Mouse (Mus musculus): ENCODE results near the gene Slc4a1. TPM values are rescaled to one million over a fixed set of nuclear protein-coding genes. Genes with fewer than 3 reads are reported as not detected.

The Slc4a1 gene
- polyA plus RNA-seq, 1 experiment from 2014 or later = 6.8 TPM

- Histone ChIP-seq H3K4me1 (ENCODE audit: control insufficient read depth, insufficient read depth, low read length) (no peaks in the 10 kb centered on the region), H3K4me3 (ENCODE audit: low read depth, low read length) (no peak overlapping the region), H3K9ac (ENCODE audit: low read depth, low read length) (no peak overlapping the region), H3K27me3 (replicated peaks; ENCODE audit: control insufficient read depth, insufficient read depth, low read length) (no peaks in the 10 kb centered on the region), H3K36me3 (ENCODE audit: control insufficient read depth, insufficient read depth, low read length) (no peaks in the 10 kb centered on the region), H3K9me3 (ENCODE audit: control insufficient read depth, low read length) (no peaks in the 10 kb centered on the region), H3K4me2 (ENCODE audit: low read depth, low read length) (no peak overlapping the region), H3K27ac (replicated peaks; ENCODE audit: low read depth, low read length) (no peak overlapping the region)
- 77% methylated on average over 3 of the region's 3 CpGs for WGBS
- no peak for ATAC-seq (ENCODE audit: low read depth)
- DNase-seq (ENCODE audit: low spot score) = no peak
Measured at GRCm38 (mm10) chr11:102344458-102344857, 21.5 kb downstream of the Slc4a1 start.

DNA sequence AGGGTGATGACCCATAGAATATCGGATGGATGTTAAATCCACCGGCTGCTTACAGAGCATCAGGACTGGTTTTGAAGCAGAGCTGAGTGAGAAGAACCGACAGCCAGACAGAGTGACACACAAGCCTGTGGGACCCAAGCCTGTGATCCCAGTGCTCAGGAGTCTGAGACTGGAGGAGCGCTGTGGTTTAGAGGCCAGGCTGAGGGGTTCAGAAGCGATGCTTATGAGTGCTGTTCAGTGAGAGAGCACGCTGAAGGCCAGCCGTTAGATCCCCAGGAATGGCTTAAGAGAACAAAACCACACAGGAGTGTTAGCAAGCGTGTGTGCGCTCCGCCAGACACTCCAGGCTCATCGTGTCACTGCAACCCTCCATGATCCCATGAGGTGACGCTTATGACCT lies 23.3 kb downstream of the Slc4a1 start:
- Histone ChIP-seq H3K9ac (ENCODE audit: low read depth, low read length) (no peak overlapping the region), H3K27me3 (replicated peaks; ENCODE audit: control insufficient read depth, insufficient read depth, low read length) (no peaks in the 10 kb centered on the region), H3K27ac (replicated peaks; ENCODE audit: low read depth, low read length) (no peak overlapping the region), H3K4me1 (ENCODE audit: control insufficient read depth, insufficient read depth, low read length) (no peaks in the 10 kb centered on the region), H3K9me3 (ENCODE audit: control insufficient read depth, low read length) (no peaks in the 10 kb centered on the region), H3K4me3 (ENCODE audit: low read depth, low read length) (no peak overlapping the region), H3K36me3 (ENCODE audit: control insufficient read depth, insufficient read depth, low read length) (no peaks in the 10 kb centered on the region), H3K4me2 (ENCODE audit: low read depth, low read length) (no peak overlapping the region)
- WGBS = 61% methylated on average over 12 of the region's 12 CpGs
- DNase-seq (ENCODE audit: low spot score) = no peak
- no peak for ATAC-seq (ENCODE audit: low read depth)

DNA sequence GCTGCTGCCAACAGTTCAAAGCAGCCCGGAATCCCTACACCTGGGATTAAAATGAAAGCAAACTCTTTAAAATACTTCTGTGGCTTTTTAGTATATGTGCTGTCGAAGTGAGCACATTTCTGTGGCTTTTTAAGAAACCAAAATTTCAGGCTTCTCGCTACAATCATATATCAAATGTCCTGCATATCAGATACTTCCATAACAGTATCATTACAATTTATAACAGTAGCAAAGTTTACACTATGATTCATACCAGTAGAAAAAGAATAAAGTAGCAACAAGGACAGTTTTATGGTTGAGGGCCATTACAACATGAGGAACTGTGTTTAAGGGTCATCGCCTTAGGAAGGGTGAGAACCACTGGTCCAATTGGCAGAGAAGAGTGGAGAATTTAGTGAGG lies 24.9 kb downstream of the Slc4a1 start:
- Histone ChIP-seq H3K4me3 (ENCODE audit: low read depth, low read length) (no peak overlapping the region), H3K9ac (ENCODE audit: low read depth, low read length) (no peak overlapping the region), H3K4me1 (ENCODE audit: control insufficient read depth, insufficient read depth, low read length) (no peaks in the 10 kb centered on the region), H3K27me3 (replicated peaks; ENCODE audit: control insufficient read depth, insufficient read depth, low read length) (no peaks in the 10 kb centered on the region), H3K36me3 (ENCODE audit: control insufficient read depth, insufficient read depth, low read length) (no peaks in the 10 kb centered on the region), H3K27ac (replicated peaks; ENCODE audit: low read depth, low read length) (no peak overlapping the region), H3K9me3 (ENCODE audit: control insufficient read depth, low read length) (no peaks in the 10 kb centered on the region), H3K4me2 (ENCODE audit: low read depth, low read length) (no peak overlapping the region)
- 70% methylated on average over 4 of the region's 4 CpGs for WGBS
- ATAC-seq (ENCODE audit: low read depth) = no peak
- DNase-seq (ENCODE audit: low spot score) = no peak

- no peak overlapping the region for H3K27ac ChIP-seq (replicated peaks; ENCODE audit: low read depth, low read length)
- WGBS = 57% methylated on average over 4 of the region's 4 CpGs
- DNase-seq (ENCODE audit: low spot score) = no peak
- no peaks in the 10 kb centered on the region for H3K27me3 ChIP-seq (replicated peaks; ENCODE audit: control insufficient read depth, insufficient read depth, low read length)
- no peak overlapping the region for H3K4me3 ChIP-seq (ENCODE audit: low read depth, low read length)
- H3K4me2 ChIP-seq (ENCODE audit: low read depth, low read length) = no peak overlapping the region
- no peaks in the 10 kb centered on the region for H3K4me1 ChIP-seq (ENCODE audit: control insufficient read depth, insufficient read depth, low read length)
- no peak overlapping the region for H3K9ac ChIP-seq (ENCODE audit: low read depth, low read length)
- H3K36me3 ChIP-seq (ENCODE audit: control insufficient read depth, insufficient read depth, low read length) = no peaks in the 10 kb centered on the region
- no peaks in the 10 kb centered on the region for H3K9me3 ChIP-seq (ENCODE audit: control insufficient read depth, low read length)
- no peak for ATAC-seq (ENCODE audit: low read depth)
Measured at GRCm38 (mm10) chr11:102339624-102340023, 26.4 kb downstream of the Slc4a1 start.

DNA sequence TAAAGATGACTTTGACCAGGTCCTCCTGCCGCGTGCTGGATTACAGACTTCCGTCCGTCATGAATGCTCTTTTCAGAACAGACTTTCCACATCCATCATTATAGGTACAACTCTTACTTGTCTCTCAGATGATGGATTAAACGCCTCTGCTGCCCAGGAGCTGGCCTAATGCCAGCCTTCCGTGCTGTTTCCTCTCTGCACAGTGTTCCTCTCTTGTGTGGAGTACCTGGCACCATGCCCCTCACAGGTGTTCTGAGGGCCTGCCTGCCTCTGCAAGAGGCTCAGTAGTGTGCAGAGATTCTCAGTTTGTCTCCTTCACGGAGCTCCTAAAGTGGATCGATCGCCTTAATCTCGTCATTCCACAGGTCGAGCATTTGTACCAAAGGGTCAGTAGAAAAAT lies 26.8 kb downstream of the Slc4a1 start:
- no peaks in the 10 kb centered on the region for H3K9me3 ChIP-seq (ENCODE audit: control insufficient read depth, low read length)
- H3K4me2 ChIP-seq (ENCODE audit: low read depth, low read length) = no peak overlapping the region
- WGBS = 66% methylated on average over 11 of the region's 11 CpGs
- ATAC-seq (ENCODE audit: low read depth) (peak; percentile 22; the same call in 1 of the 2 replicates), DNase-seq (ENCODE audit: low spot score) (peak; percentile 49)
- no peaks in the 10 kb centered on the region for H3K27me3 ChIP-seq (replicated peaks; ENCODE audit: control insufficient read depth, insufficient read depth, low read length)
- H3K4me3 ChIP-seq (ENCODE audit: low read depth, low read length) = no peak overlapping the region
- no peak overlapping the region for H3K27ac ChIP-seq (replicated peaks; ENCODE audit: low read depth, low read length)
- no peaks in the 10 kb centered on the region for H3K36me3 ChIP-seq (ENCODE audit: control insufficient read depth, insufficient read depth, low read length)
- no peaks in the 10 kb centered on the region for H3K4me1 ChIP-seq (ENCODE audit: control insufficient read depth, insufficient read depth, low read length)
- H3K9ac ChIP-seq (ENCODE audit: low read depth, low read length) = no peak overlapping the region

DNA sequence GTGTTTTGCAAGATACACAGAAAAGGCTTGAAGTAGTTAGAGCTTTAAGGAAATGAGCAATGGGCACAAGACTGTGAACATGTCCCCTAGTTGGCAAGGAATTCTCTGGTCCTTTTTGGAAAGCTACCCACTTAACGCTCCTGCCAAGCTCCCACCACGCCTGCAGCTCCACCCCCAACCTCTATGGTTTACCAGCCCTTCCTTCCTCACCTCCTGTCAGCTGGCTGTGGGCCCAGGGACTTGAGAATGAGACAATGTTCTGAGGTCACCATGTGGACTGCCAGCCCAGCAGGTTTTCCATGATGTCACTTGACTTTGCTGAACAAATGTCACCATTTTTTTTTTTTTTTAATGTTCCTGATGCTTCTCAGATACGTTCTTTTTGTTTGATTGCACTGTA lies 27.4 kb downstream of the Slc4a1 start:
- no peak overlapping the region for H3K4me2 ChIP-seq (ENCODE audit: low read depth, low read length)
- DNase-seq (ENCODE audit: low spot score) (peak; percentile 81), ATAC-seq (ENCODE audit: low read depth) (no peak)
- no peak overlapping the region for H3K4me3 ChIP-seq (ENCODE audit: low read depth, low read length)
- 43% methylated on average over 3 of the region's 3 CpGs for WGBS
- no peaks in the 10 kb centered on the region for H3K9me3 ChIP-seq (ENCODE audit: control insufficient read depth, low read length)
- H3K36me3 ChIP-seq (ENCODE audit: control insufficient read depth, insufficient read depth, low read length) = no peaks in the 10 kb centered on the region
- H3K27ac ChIP-seq (replicated peaks; ENCODE audit: low read depth, low read length) = no peak overlapping the region
- H3K4me1 ChIP-seq (ENCODE audit: control insufficient read depth, insufficient read depth, low read length) = no peaks in the 10 kb centered on the region
- H3K27me3 ChIP-seq (replicated peaks; ENCODE audit: control insufficient read depth, insufficient read depth, low read length) = no peaks in the 10 kb centered on the region
- H3K9ac ChIP-seq (ENCODE audit: low read depth, low read length) = no peak overlapping the region

- H3K27ac ChIP-seq (replicated peaks; ENCODE audit: low read depth, low read length) = no peak overlapping the region
- H3K4me3 ChIP-seq (ENCODE audit: low read depth, low read length) = no peak overlapping the region
- DNase-seq (ENCODE audit: low spot score) = no peak
- H3K9ac ChIP-seq (ENCODE audit: low read depth, low read length) = no peak overlapping the region
- no peak for ATAC-seq (ENCODE audit: low read depth)
- H3K27me3 ChIP-seq (replicated peaks; ENCODE audit: control insufficient read depth, insufficient read depth, low read length) = no peaks in the 10 kb centered on the region
- H3K4me2 ChIP-seq (ENCODE audit: low read depth, low read length) = no peak overlapping the region
- H3K4me1 ChIP-seq (ENCODE audit: control insufficient read depth, insufficient read depth, low read length) = no peaks in the 10 kb centered on the region
- H3K9me3 ChIP-seq (ENCODE audit: control insufficient read depth, low read length) = no peaks in the 10 kb centered on the region
- no peaks in the 10 kb centered on the region for H3K36me3 ChIP-seq (ENCODE audit: control insufficient read depth, insufficient read depth, low read length)
- WGBS = 71% methylated on average over 1 of the region's 1 CpGs
Measured at GRCm38 (mm10) chr11:102337921-102338320, 28.1 kb downstream of the Slc4a1 start.

- no peak overlapping the region for H3K27ac ChIP-seq (replicated peaks; ENCODE audit: low read depth, low read length)
- H3K27me3 ChIP-seq (replicated peaks; ENCODE audit: control insufficient read depth, insufficient read depth, low read length) = no peaks in the 10 kb centered on the region
- no peak overlapping the region for H3K4me2 ChIP-seq (ENCODE audit: low read depth, low read length)
- H3K9me3 ChIP-seq (ENCODE audit: control insufficient read depth, low read length) = no peaks in the 10 kb centered on the region
- no peaks in the 10 kb centered on the region for H3K36me3 ChIP-seq (ENCODE audit: control insufficient read depth, insufficient read depth, low read length)
- WGBS = 79% methylated on average over 1 of the region's 1 CpGs
- H3K9ac ChIP-seq (ENCODE audit: low read depth, low read length) = no peak overlapping the region
- DNase-seq (ENCODE audit: low spot score) (no peak), ATAC-seq (ENCODE audit: low read depth) (no peak)
- no peaks in the 10 kb centered on the region for H3K4me1 ChIP-seq (ENCODE audit: control insufficient read depth, insufficient read depth, low read length)
- H3K4me3 ChIP-seq (ENCODE audit: low read depth, low read length) = no peak overlapping the region
Measured at GRCm38 (mm10) chr11:102336191-102336590, 29.8 kb downstream of the Slc4a1 start.

GRCm38 (mm10) chr11:102334973-102335700 lies 30.9 kb downstream of the Slc4a1 start:
- Histone ChIP-seq H3K4me2 (ENCODE audit: low read depth, low read length) (no peak overlapping the region), H3K4me3 (ENCODE audit: low read depth, low read length) (no peak overlapping the region), H3K27ac (replicated peaks; ENCODE audit: low read depth, low read length) (no peak overlapping the region; the same call in 1 of the 2 replicates), H3K4me1 (ENCODE audit: control insufficient read depth, insufficient read depth, low read length) (no peaks in the 10 kb centered on the region), H3K36me3 (ENCODE audit: control insufficient read depth, insufficient read depth, low read length) (no peaks in the 10 kb centered on the region), H3K27me3 (replicated peaks; ENCODE audit: control insufficient read depth, insufficient read depth, low read length) (no peaks in the 10 kb centered on the region), H3K9ac (ENCODE audit: low read depth, low read length) (0 out of 2 replicates have a peak overlapping the region, but pooled peaks have one; percentile 6), H3K9me3 (ENCODE audit: control insufficient read depth, low read length) (no peaks in the 10 kb centered on the region)
- 33% methylated on average over 9 of the region's 9 CpGs for WGBS
- DNase-seq (ENCODE audit: low spot score) = peak; percentile 57
- no peak for ATAC-seq (ENCODE audit: low read depth)

Measured in embryonic facial prominence, embryonic 14.5 days (tissue).